Mouse (Mus musculus) embryonic facial prominence, embryonic 14.5 days (tissue): ENCODE data around the gene Foxp1. TPM values are rescaled to one million over a fixed set of nuclear protein-coding genes. Genes with fewer than 3 reads are reported as not detected.

Source experiments
- ATAC-seq: fragments of 200-750 bp; cut with Nextera tagmentation; 2 replicates; pipeline ENCODE4 v1.8.0; 2017; ENCODE audit warnings: low read depth, moderate number of reproducible peaks, moderate TSS enrichment
- DNase-seq: peaks from one replicate; pipeline ENCODE4 v3.0.0-alpha.2; 2015; ENCODE audit warnings: low spot score
- H3K27ac ChIP-seq: fragments of 300-500 bp; sonication (generic); replicated peaks from 2 replicates; pipeline ENCODE4 v1.5.1; 2014; ENCODE audit warnings: low read depth, mild to moderate bottlenecking, low read length, moderate library complexity
- H3K27me3 ChIP-seq: fragments of 300-500 bp; sonication (generic); replicated peaks from 2 replicates; pipeline ENCODE4 v1.6.1; 2014; ENCODE audit warnings: low read length; ENCODE audit not compliant: control insufficient read depth, insufficient read depth
- H3K36me3 ChIP-seq: fragments of 300-500 bp; sonication (generic); 2 replicates; pipeline ENCODE4 v1.6.1; 2014; ENCODE audit warnings: low read length, mixed read lengths; ENCODE audit not compliant: control insufficient read depth, insufficient read depth
- H3K4me1 ChIP-seq: fragments of 300-500 bp; sonication (generic); 2 replicates; pipeline ENCODE4 v1.6.1; 2014; ENCODE audit warnings: antibody characterized with exemption, low read length; ENCODE audit not compliant: control insufficient read depth, insufficient read depth
- H3K4me2 ChIP-seq: fragments of 300-500 bp; sonication (generic); 2 replicates; pipeline ENCODE4 v1.6.1; 2014; ENCODE audit warnings: low read depth, mild to moderate bottlenecking, low read length, moderate library complexity, mixed read lengths
- H3K4me3 ChIP-seq: fragments of 300-500 bp; sonication (generic); 2 replicates; pipeline ENCODE4 v1.5.1; 2014; ENCODE audit warnings: low read depth, mild to moderate bottlenecking, low read length
- H3K9ac ChIP-seq: fragments of 300-500 bp; sonication (generic); 2 replicates; pipeline ENCODE4 v1.6.1; 2014; ENCODE audit warnings: low read depth, mild to moderate bottlenecking, low read length, moderate library complexity, mixed read lengths
- H3K9me3 ChIP-seq: fragments of 300-500 bp; sonication (generic); 2 replicates; pipeline ENCODE4 v1.6.1; 2016; ENCODE audit warnings: low read length; ENCODE audit not compliant: control insufficient read depth
- WGBS: fragments of 180-500 bp; shearing (Covaris S2); extraction: QIAGEN DNeasy Blood & Tissue Kit; methylation state at CpG from one replicate; pipeline ENCODE4 v1.1.7; 2014; 5-methylcytosine and 5-hydroxymethylcytosine counted together
- polyA plus RNA-seq: library from polyadenylated mRNA; unstranded; fragments of >200 nt; fragmentation: Nextera tagmentation; extraction: Ambion mirVana; gene quantifications from 2 replicates; pipeline ENCODE4 v1.2.1, GENCODE M21; 2014

Foxp1 gene
- polyA plus RNA-seq, 1 experiment from 2014 or later: 80.1 TPM

- peak overlapping the region; percentile 91 for H3K9ac ChIP-seq
- DNase-seq (no peak), ATAC-seq (no peak)
- H3K27me3 ChIP-seq: no peaks in the 10 kb centered on the region
- peak overlapping the region; percentile 89 for H3K4me2 ChIP-seq
- no peaks in the 10 kb centered on the region for H3K4me1 ChIP-seq
- peaks cover 11% of the 10 kb centered on the region; the same call in 1 of the 2 replicates for H3K36me3 ChIP-seq
- WGBS: 24% methylated on average over 10 of the region's 10 CpGs
- H3K4me3 ChIP-seq: peak overlapping the region; percentile 81
- peaks cover 8% of the 10 kb centered on the region; the same call in 1 of the 2 replicates for H3K9me3 ChIP-seq
- peak overlapping the region; percentile 99 for H3K27ac ChIP-seq
Measured at GRCm38 (mm10) chr6:99523679-99524370, 1.3 kb upstream of the Foxp1 start.

DNA sequence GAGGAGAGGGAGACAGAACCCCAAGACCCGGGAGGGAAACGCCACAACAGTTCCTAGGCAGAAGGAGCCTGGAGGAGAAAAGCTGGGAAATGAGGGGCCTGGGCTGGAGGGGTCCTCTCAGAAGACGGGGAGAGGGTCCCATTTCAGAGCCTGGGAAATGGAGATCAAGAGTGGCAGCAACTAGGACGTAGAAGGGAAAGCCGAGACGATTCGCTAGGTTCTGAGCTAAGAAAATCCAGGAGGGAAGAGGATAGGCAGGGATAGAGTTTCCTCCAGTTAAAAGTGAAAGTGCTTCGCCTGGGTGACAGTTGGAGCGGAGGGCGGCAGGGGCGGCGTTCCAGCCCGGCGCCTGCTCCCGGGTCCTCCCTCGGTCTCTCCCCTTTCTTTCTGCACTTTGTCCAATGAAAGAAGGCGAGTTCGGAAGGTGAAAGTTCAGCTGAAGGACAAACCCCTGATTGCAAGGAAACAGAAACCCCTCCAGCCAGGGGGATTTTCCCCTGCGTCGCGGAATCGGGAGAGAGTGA is 650 bp upstream of the Foxp1 start:
- peak overlapping the region; percentile 91 for H3K9ac ChIP-seq
- H3K27ac ChIP-seq: peak overlapping the region; percentile 99
- no peaks in the 10 kb centered on the region for H3K27me3 ChIP-seq
- peak overlapping the region; percentile 81 for H3K4me3 ChIP-seq
- H3K36me3 ChIP-seq: peaks cover 11% of the 10 kb centered on the region; the same call in 1 of the 2 replicates
- H3K4me1 ChIP-seq: no peaks in the 10 kb centered on the region
- DNase-seq (peak; percentile 89), ATAC-seq (peak; percentile 62)
- peak overlapping the region; percentile 89 for H3K4me2 ChIP-seq
- 1% methylated on average over 22 of the region's 22 CpGs for WGBS
- peaks cover 8% of the 10 kb centered on the region; the same call in 1 of the 2 replicates for H3K9me3 ChIP-seq

DNA sequence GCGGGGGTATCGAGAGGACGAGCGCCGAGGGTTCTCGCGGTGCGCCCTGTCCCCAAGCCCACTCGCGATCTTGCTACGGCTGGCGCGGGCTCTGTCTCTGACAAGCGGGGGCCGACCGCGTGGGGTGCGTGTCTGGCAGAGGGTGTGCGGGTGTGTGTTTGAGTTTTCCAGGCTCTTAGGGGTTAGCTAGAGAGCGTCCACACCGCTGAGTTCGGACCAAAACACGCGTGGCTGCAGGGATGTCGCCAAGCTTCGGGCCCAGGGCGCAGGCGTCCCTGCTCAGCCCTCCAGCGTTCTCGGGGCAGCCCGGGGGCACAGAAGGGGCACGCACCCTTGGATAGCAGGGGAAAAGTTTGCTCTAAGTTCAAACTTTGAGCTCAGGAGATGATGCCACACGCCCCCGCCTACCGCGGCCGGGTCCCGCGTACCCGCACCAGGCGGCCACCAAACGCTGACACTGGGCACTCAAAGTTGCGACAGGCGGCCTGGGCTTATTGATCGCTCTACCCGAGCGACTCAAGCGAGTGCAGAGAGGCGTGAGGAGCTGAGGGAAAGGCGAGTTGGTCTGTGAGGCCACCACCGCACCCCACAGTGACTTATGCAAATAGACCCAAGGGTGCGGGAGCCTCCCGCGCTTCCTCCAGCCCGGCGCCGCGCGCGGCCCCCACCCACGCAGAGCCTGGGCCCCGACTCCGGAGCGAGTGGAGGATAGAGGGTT is 721 bp downstream of the Foxp1 start:
- H3K4me3 ChIP-seq: peak overlapping the region; percentile 81
- peak; percentile 10 for ATAC-seq
- no peaks in the 10 kb centered on the region for H3K9me3 ChIP-seq
- under 1% methylated on average over 44 of the region's 64 CpGs for WGBS
- peak overlapping the region; percentile 99 for H3K27ac ChIP-seq
- no peaks in the 10 kb centered on the region for H3K27me3 ChIP-seq
- peak overlapping the region; percentile 89 for H3K4me2 ChIP-seq
- H3K36me3 ChIP-seq: 0 out of 2 replicates have a peak, but pooled peaks cover under 1% of the 10 kb centered on the region
- peak; percentile 52 for DNase-seq
- no peaks in the 10 kb centered on the region for H3K4me1 ChIP-seq
- peak overlapping the region; percentile 91 for H3K9ac ChIP-seq

- DNase-seq (peak; percentile 90), ATAC-seq (peak; percentile 70)
- WGBS: 0% methylated on average over 26 of the region's 54 CpGs
- Histone ChIP-seq H3K4me1 (no peaks in the 10 kb centered on the region), H3K36me3 (no peaks in the 10 kb centered on the region), H3K27me3 (no peaks in the 10 kb centered on the region), H3K4me2 (peak overlapping the region; percentile 89), H3K4me3 (peak overlapping the region; percentile 81), H3K27ac (peak overlapping the region; percentile 99), H3K9ac (peak overlapping the region; percentile 91), H3K9me3 (no peaks in the 10 kb centered on the region)
Measured at GRCm38 (mm10) chr6:99521038-99521640, 1.4 kb downstream of the Foxp1 start.

DNA sequence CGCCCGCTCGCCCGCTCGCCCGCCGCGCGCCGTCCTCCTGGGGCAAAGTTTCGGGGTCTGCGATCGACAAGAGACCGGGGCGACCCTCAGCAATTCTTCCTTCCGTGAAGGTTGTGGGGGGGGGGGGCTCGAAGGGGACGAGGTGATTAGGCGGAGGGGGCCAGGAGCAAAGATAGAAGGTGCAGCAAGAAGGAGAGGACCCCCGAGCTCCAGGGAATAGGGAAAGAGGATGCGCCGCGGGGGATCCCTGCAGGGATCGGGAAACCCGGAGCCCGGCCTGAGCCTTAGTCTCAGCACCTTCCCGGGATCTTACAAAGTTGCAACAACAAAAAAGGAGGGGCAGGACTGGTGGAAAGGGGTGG is 1.9 kb downstream of the Foxp1 start:
- under 1% methylated on average over 15 of the region's 27 CpGs for WGBS
- peak overlapping the region; percentile 99 for H3K27ac ChIP-seq
- no peaks in the 10 kb centered on the region for H3K27me3 ChIP-seq
- DNase-seq: no peak
- H3K4me1 ChIP-seq: no peaks in the 10 kb centered on the region
- no peaks in the 10 kb centered on the region for H3K36me3 ChIP-seq
- no peaks in the 10 kb centered on the region for H3K9me3 ChIP-seq
- peak overlapping the region; percentile 91 for H3K9ac ChIP-seq
- ATAC-seq: no peak
- peak overlapping the region; percentile 81 for H3K4me3 ChIP-seq
- H3K4me2 ChIP-seq: peak overlapping the region; percentile 89

GRCm38 (mm10) chr6:99519806-99520675 is 2.5 kb downstream of the Foxp1 start:
- Histone ChIP-seq H3K4me1 (no peaks in the 10 kb centered on the region), H3K36me3 (no peaks in the 10 kb centered on the region), H3K27ac (peak overlapping the region; percentile 99), H3K27me3 (no peaks in the 10 kb centered on the region), H3K9ac (peak overlapping the region; percentile 91), H3K9me3 (no peaks in the 10 kb centered on the region), H3K4me3 (peak overlapping the region; percentile 81), H3K4me2 (peak overlapping the region; percentile 89)
- DNase-seq (no peak), ATAC-seq (no peak)
- 5% methylated on average over 22 of the region's 38 CpGs for WGBS

GRCm38 (mm10) chr6:99519052-99519451 is 3.5 kb downstream of the Foxp1 start:
- Histone ChIP-seq H3K36me3 (no peaks in the 10 kb centered on the region), H3K27ac (no peak overlapping the region), H3K27me3 (no peaks in the 10 kb centered on the region), H3K4me2 (peak overlapping the region; percentile 89), H3K4me3 (peak overlapping the region; percentile 81), H3K9me3 (no peaks in the 10 kb centered on the region), H3K4me1 (no peaks in the 10 kb centered on the region), H3K9ac (no peak overlapping the region)
- ATAC-seq (no peak), DNase-seq (no peak)
- 36% methylated on average over 4 of the region's 4 CpGs for WGBS
